Mouse (Mus musculus): Measurements from ENCODE around the gene Tcp10b.
"Not testable (repeated sequence)": the region's sequence is repeated elsewhere in the genome, so short reads cannot be mapped to it uniquely, and the experiment has no call there.

Tcp10b gene

DNA sequence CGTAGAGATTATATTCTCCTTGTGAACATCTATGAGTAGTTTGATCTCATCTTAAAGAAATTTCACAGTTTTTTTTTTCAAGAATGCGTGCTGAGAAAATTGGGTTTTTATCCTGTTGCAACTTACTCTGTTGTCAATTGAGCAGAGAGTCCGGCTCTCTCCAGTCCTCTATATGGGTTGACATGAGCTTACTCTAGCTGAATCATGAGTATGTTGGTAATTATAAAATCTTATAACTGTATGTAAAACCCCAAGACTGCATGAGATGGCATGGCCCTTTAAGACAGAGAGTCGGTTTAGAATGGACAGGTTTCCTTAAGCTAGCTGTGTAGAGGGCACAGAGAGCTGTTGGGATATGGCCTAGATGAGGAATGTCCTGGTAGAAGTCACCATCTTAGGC is at the start of gene Tcp10b:
TSS of gene Tcp10b (plus strand) at position 301 of the 400 bp plus-strand sequence.
- not testable (repeated sequence) for DNase-seq (ENCODE audit: extremely low spot score, low read depth, low spot score)

DNA sequence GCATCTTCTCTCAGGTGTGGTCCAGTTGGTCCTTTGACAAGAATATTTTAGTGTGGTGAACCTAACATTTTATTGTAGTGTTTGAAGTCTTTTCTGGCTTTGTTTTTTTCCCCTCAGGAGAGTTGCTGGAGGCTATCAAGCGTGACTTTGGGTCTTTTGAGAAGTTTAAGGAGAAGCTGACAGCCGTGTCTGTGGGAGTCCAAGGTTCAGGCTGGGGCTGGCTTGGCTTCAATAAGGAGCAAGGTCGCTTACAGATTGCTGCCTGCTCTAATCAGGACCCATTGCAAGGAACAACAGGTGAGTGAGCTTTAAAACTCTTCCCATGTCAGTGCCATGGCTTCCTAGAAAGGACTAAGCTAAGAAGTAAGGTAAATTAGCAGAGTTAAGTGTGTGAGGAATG is 47.6 kb upstream of the Tcp10b start:
- DNase-seq (ENCODE audit: extremely low spot score, low read depth, low spot score), result no peak

DNA sequence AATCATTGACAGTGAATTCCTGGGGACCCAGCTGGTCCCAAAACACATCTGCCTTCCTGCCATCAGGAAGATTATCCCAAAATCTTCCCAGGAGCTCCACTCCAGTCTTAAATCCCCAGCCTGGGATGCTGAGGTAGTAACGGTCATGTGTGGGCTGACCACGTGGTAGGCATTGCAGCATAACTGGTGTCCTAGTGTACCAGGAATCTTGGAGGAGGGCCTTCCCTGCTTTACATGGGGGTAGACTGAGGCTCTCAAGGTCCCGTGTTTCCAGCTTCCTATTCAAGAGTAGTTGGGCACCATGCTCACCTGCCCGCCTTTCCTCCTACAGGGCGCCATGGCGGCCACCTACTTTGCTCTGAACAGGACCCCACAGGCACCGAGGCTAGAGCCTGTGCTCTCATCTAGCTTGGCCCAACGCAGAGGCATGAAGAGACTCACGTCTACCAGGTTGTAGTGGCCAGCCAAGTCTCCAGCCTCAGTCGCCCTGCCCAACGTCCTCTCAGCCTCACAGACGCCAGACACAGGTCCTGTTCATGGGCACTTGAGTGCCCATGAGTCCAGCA is 24.2 kb upstream of the Tcp10b start:
- not testable (repeated sequence) for DNase-seq (ENCODE audit: extremely low spot score, low read depth, low spot score)

- peak; percentile 28 for DNase-seq (ENCODE audit: extremely low spot score, low read depth, low spot score)
Observed at GRCm38 (mm10) chr17:13043846-13044673, 16.8 kb upstream of the Tcp10b start.

DNA sequence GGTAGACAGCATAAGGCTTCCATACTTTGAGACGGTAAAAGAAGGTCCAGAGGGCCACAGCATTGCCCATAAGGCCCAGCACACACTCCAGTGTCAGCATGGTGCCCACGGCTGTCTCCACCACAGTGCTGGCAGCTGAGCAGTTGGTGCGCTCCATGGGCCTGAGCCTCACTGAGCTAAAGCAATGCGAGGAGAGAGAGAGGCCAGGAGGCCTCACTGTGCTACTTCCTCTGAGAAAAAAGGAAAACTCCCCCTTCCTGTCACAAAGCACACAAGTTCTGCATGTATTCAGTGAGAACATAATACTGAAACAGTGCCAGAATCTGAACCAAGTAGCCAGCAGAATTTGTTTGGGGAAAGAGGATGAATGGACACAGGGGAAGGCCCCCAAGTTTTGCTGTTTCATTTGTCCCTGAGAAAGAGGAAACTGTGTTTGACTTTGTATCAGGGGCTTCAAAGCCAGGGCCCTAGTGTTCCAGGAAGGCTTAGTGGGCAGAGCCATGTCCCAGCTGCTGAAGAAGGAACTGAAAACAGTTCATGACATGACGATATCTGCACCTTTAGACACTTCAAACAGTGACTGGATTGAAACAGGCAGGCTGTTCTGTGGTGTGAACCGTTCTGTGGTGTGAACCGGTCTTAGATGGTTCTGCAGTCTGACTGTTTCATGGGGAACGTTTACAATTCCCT is 8.6 kb upstream of the Tcp10b start, which contains the start of gene Gpr31b:
TSS of gene Gpr31b (minus strand) at position 173 of the 690 bp plus-strand sequence.
- DNase-seq (ENCODE audit: extremely low spot score, low read depth, low spot score), result not testable (repeated sequence)

GRCm38 (mm10) chr17:13062882-13063281 is 2.0 kb downstream of the Tcp10b start:
- not testable (repeated sequence) for DNase-seq (ENCODE audit: extremely low spot score, low read depth, low spot score)

DNA sequence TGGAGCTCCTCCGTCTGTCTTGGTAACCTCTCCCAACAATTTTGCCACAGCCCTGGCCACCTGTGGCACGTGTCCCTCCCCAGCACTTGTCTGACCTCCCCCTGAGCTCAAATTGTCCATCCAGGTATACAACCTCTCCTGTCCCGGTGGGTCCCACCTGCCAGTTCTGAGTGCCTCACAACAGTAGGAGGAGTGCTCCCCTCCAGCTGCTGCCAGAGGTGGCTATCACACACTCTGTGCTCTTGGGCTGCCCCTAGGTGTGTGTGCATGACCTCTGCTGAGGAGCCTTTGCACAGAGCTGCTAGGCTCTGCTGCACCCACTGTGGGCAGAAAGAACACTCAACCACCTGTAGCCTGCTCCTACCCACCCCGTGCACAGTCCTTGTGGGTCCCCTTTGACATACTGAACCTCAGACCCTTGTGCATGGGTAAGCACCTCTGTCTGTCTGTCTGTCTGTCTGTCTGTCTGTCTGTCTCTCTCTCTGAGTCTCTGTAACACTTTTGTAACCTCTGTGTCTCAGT is 7.0 kb downstream of the Tcp10b start:
- not testable (repeated sequence) for DNase-seq (ENCODE audit: extremely low spot score, low read depth, low spot score)

DNA sequence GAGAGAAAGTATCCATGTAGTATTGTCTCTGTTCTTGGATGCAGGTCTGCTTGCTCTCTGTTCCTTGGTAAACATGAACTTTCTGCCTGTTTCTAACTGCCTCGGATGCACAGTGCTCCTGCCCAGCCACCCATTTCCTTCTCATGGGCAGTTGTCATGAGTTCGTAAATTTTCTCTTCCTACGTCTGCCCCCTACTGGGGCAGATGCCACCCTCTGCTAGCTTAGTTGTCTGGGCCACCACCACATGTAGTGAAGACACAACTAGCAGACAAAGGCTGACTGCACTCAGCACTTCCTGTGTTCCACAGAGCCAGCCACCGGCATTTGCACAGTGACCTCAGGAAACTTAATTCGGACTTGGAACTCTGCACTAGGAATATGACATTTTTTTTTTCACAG is 8.3 kb downstream of the Tcp10b start:
- DNase-seq (ENCODE audit: extremely low spot score, low read depth, low spot score), result not testable (repeated sequence)

- DNase-seq (ENCODE audit: extremely low spot score, low read depth, low spot score), result not testable (repeated sequence)
Observed at GRCm38 (mm10) chr17:13091510-13091909, 30.6 kb downstream of the Tcp10b start.

GRCm38 (mm10) chr17:13092100-13092764 is 31.3 kb downstream of the Tcp10b start:
- not testable (repeated sequence) for DNase-seq (ENCODE audit: extremely low spot score, low read depth, low spot score)

DNA sequence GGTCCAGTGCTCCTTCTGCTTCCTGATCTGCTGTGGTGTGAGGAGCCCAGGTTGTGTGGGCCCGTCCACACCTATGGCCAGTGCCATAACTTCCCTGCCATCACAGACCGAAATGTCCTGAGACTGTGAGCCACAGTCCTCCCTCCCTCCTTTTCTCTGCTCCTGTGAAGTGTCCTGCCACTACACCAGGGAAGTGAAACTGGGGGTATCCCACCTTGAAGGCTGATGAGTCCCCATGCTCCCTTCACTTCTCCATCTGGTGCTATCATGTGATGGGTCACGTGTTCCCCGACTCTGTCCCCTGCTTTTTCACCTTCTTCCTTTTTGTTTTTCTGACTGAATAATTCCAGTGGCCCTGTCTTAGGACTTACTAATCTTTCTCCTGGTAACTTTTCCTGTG is 32.1 kb downstream of the Tcp10b start:
- DNase-seq (ENCODE audit: extremely low spot score, low read depth, low spot score), result not testable (repeated sequence)

- not testable (repeated sequence) for DNase-seq (ENCODE audit: extremely low spot score, low read depth, low spot score)
Observed at GRCm38 (mm10) chr17:13106563-13106962, 45.7 kb downstream of the Tcp10b start.

- not testable (repeated sequence) for DNase-seq (ENCODE audit: extremely low spot score, low read depth, low spot score)
Observed at GRCm38 (mm10) chr17:13112504-13113291, 51.8 kb downstream of the Tcp10b start.

DNA sequence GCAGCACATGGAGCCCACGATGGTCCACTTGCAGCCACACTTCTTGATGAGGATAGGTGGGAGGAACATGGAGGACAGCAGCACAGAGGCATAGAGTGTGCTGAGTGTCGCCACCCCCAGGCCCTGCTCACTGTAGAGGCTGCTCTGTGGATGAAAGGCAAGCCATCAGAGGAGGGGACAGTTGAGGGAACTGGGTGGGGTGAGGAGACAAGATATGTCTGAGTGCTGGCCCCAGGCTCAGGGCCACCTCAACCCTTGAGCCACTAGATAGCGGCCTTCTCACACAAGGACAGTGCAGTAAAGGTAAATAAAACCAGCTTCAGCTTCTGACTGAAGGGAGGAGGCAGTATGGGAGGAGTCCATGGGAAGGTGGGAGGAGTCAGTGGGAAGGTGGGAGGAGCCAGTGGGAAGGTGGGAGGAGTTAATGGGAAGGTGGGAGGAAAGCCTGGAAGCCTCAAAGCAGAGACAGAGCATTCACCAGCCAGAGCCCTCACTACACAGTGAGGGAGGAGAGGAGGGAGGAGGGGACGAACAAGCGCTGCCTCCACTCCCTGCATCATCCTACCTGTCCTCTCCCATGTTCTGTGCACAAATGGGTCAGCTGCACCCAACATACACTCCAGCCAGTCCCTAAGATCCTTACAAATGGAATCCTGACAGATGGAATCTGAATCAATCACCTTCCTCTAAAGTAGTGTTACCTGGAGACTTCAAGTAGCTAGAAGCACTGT is 62.6 kb downstream of the Tcp10b start:
- not testable (repeated sequence) for DNase-seq (ENCODE audit: extremely low spot score, low read depth, low spot score)

GRCm38 (mm10) chr17:13124241-13124640 is 63.3 kb downstream of the Tcp10b start:
- DNase-seq (ENCODE audit: extremely low spot score, low read depth, low spot score), result not testable (repeated sequence)

DNA sequence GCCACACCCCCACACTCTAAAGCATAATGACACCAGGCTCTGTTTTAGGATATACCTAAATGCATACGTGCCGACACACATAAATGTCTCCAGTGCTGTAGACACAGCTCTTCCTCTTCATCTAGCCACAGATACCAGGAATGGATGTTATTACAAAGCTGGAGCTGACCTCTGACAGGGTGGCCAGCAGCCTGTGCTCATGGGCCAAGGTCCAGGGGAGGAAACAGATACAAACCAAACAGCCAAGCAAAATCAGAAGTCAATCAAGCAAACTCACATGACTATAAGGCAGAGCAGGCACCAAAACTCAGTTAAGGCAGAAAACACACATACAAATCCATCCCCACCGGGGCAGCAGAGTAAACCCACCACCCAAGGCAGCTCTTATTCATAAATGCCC is 68.4 kb downstream of the Tcp10b start:
- not testable (repeated sequence) for DNase-seq (ENCODE audit: extremely low spot score, low read depth, low spot score)

- DNase-seq (ENCODE audit: extremely low spot score, low read depth, low spot score), result not testable (repeated sequence)
Observed at GRCm38 (mm10) chr17:13129737-13130465, 69.0 kb downstream of the Tcp10b start.

DNA sequence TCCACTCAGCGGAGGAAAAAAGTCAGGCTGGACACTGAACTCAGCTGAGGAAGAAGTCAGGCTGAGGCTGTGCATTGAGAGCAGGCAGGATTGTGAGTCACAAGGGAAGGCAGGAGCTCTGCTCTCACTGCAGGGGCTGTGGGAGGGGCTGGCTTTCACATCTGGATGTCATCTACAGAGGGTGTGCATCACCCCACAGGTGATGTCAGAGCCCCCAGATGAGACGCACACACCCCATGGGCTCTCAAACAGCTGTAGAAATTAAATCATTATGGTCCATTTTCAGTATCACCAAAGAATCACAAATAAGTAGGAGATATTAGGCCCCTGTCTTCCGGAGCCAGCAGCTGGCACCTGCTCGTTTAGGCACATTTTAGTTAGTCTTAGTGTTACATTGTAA is 70.8 kb downstream of the Tcp10b start, which contains the start of gene Unc93a:
TSS of gene Unc93a (minus strand) at position 101 of the 400 bp plus-strand sequence.
- DNase-seq (ENCODE audit: extremely low spot score, low read depth, low spot score), result not testable (repeated sequence)
